Mouse (Mus musculus) liver, adult 2 months (tissue): ENCODE measurements around the gene Syngr3.

Source experiments
- CTCF ChIP-seq: fragments of 200-500 bp; IDR thresholded peaks from 2 replicates; pipeline ENCODE4 v1.5.1; 2011; ENCODE audit warnings: low read depth, low read length, control low read depth
- POLR2A ChIP-seq: fragments of 200-500 bp; IDR thresholded peaks from 2 replicates; pipeline ENCODE4 v1.6.1; 2011; ENCODE audit warnings: low read length, control low read depth; ENCODE audit not compliant: insufficient read depth; ENCODE audit errors: extremely low read depth

DNA sequence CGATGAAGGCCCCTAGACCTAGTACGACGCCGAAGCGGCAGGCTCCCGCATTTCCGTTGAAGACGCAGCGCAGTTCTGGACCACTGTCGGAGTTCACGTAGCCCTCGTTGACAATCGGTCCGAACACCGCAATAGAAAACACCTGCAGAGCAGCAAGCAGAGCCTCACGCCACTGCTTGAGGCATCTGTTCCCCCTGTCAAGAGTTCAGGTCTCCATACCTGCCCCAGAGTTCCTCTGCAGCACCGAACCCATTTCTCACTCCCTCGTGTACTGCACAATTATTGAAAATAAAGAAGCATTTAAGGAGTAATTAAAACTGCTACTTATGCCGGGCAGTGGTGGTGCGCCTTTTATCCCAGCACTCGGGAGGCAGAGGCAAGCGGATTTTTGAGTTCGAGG, 2.2 kb downstream of the Syngr3 start:
- TF ChIP-seq CTCF (no peak), POLR2A (no peak)
